Mouse (Mus musculus) liver, embryonic 11.5 days (tissue): ENCODE results near the gene Ric3. TPM values are rescaled to one million over a fixed set of nuclear protein-coding genes. Genes with fewer than 3 reads are reported as not detected.
A peak's percentile ranks its signal among the peaks of the same experiment; 100 is the strongest.

Experiments
- ATAC-seq: fragments of 200-750 bp; cut with Nextera tagmentation; replicated peaks from 2 replicates; pipeline ENCODE4 v1.8.0; 2017; ENCODE audit warnings: moderate number of reproducible peaks, mild to moderate bottlenecking, moderate TSS enrichment, moderate library complexity; ENCODE audit not compliant: low FRiP score
- DNase-seq: peaks from one replicate; pipeline ENCODE4 v3.0.0-alpha.2; 2017; ENCODE audit warnings: low spot score
- H3K27ac ChIP-seq: fragments of 300-500 bp; sonication (generic); 2 replicates; pipeline ENCODE4 v1.5.1; 2014; ENCODE audit warnings: mild to moderate bottlenecking, low read depth, low read length, control low read depth
- H3K27me3 ChIP-seq: fragments of 300-500 bp; sonication (generic); replicated peaks from 2 replicates; pipeline ENCODE4 v1.6.1; 2014; ENCODE audit warnings: low read length, mixed read lengths; ENCODE audit not compliant: control insufficient read depth, insufficient read depth
- H3K36me3 ChIP-seq: fragments of 300-500 bp; sonication (generic); 2 replicates; pipeline ENCODE4 v1.6.1; 2014; ENCODE audit warnings: mild to moderate bottlenecking, low read length, moderate library complexity, mixed read lengths; ENCODE audit not compliant: control insufficient read depth, insufficient read depth
- H3K4me1 ChIP-seq: fragments of 300-500 bp; sonication (generic); replicated peaks from 2 replicates; pipeline ENCODE4 v1.6.1; 2014; ENCODE audit warnings: low read length, mixed read lengths; ENCODE audit not compliant: control insufficient read depth, insufficient read depth
- H3K4me2 ChIP-seq: fragments of 300-500 bp; sonication (generic); 2 replicates; pipeline ENCODE4 v1.6.1; 2014; ENCODE audit warnings: mild to moderate bottlenecking, control low read depth, moderate library complexity
- H3K4me3 ChIP-seq: fragments of 300-500 bp; sonication (generic); 2 replicates; pipeline ENCODE4 v1.5.1; 2014; ENCODE audit warnings: low read depth, low read length, control low read depth
- H3K9ac ChIP-seq: fragments of 300-500 bp; sonication (generic); 2 replicates; pipeline ENCODE4 v1.6.1; 2014; ENCODE audit warnings: low read depth, low read length, control low read depth
- H3K9me3 ChIP-seq: fragments of 300-500 bp; sonication (generic); 2 replicates; pipeline ENCODE4 v1.6.1; 2016; ENCODE audit warnings: low read length, inconsistent platforms, mixed read lengths; ENCODE audit not compliant: control insufficient read depth
- WGBS: fragments of 180-500 bp; shearing (Covaris S2); extraction: QIAGEN DNeasy Blood & Tissue Kit; methylation state at CpG from one replicate; pipeline ENCODE4 v1.1.7; 2014; 5-methylcytosine and 5-hydroxymethylcytosine counted together
- polyA plus RNA-seq: library from polyadenylated mRNA; unstranded; fragments of >200 nt; fragmentation: Nextera tagmentation; extraction: Ambion mirVana; gene quantifications from 2 replicates; pipeline ENCODE4 v1.2.1, GENCODE M21; 2014

The Ric3 gene
- polyA plus RNA-seq, 1 experiment from 2014 or later = 1.3 TPM

GRCm38 (mm10) chr7:109082269-109083112 is 640 bp downstream of the Ric3 start:
- Histone ChIP-seq H3K4me2 (peak overlapping the region; percentile 80), H3K27me3 (peaks cover 13% of the 10 kb centered on the region), H3K4me3 (peak overlapping the region; percentile 62), H3K27ac (no peak overlapping the region), H3K9ac (peak overlapping the region; percentile 38; the same call in 1 of the 2 replicates), H3K9me3 (no peaks in the 10 kb centered on the region), H3K4me1 (no peaks in the 10 kb centered on the region; the same call in 1 of the 2 replicates), H3K36me3 (no peaks in the 10 kb centered on the region)
- 22% methylated on average over 12 of the region's 12 CpGs for WGBS
- peak; percentile 41 for ATAC-seq
- peak; percentile 33 for DNase-seq

- DNase-seq (no peak), ATAC-seq (no peak)
- Histone ChIP-seq H3K27me3 (no peaks in the 10 kb centered on the region), H3K27ac (no peak overlapping the region), H3K36me3 (no peaks in the 10 kb centered on the region), H3K4me2 (no peak overlapping the region), H3K4me3 (no peak overlapping the region), H3K9me3 (no peaks in the 10 kb centered on the region), H3K4me1 (no peaks in the 10 kb centered on the region), H3K9ac (no peak overlapping the region)
- WGBS = 75% methylated on average over 5 of the region's 5 CpGs
Measured at GRCm38 (mm10) chr7:109072326-109072725, 10.8 kb downstream of the Ric3 start.

GRCm38 (mm10) chr7:109069641-109070040 is 13.5 kb downstream of the Ric3 start:
- Histone ChIP-seq H3K4me3 (no peak overlapping the region), H3K36me3 (no peaks in the 10 kb centered on the region)

GRCm38 (mm10) chr7:109059536-109059935 is 23.6 kb downstream of the Ric3 start:
- no peaks in the 10 kb centered on the region for H3K9me3 ChIP-seq
- ATAC-seq (no peak), DNase-seq (no peak)
- no peak overlapping the region for H3K4me2 ChIP-seq
- no peak overlapping the region for H3K9ac ChIP-seq
- H3K27me3 ChIP-seq = no peaks in the 10 kb centered on the region
- no peak overlapping the region for H3K4me3 ChIP-seq
- H3K27ac ChIP-seq = no peak overlapping the region
- H3K4me1 ChIP-seq = no peaks in the 10 kb centered on the region
- no peaks in the 10 kb centered on the region for H3K36me3 ChIP-seq
- 79% methylated on average over 4 of the region's 4 CpGs for WGBS

More at GRCm38 (mm10) chr7:109069641-109070040, 13.5 kb downstream of the Ric3 start:
- Histone ChIP-seq H3K27ac (no peak overlapping the region), H3K4me2 (no peak overlapping the region), H3K27me3 (no peaks in the 10 kb centered on the region), H3K9ac (no peak overlapping the region), H3K4me1 (no peaks in the 10 kb centered on the region), H3K9me3 (no peaks in the 10 kb centered on the region)
- ATAC-seq (no peak), DNase-seq (no peak)
- 74% methylated on average over 4 of the region's 4 CpGs for WGBS

- H3K9ac ChIP-seq = no peak overlapping the region
- H3K4me3 ChIP-seq = no peak overlapping the region
- H3K4me1 ChIP-seq = no peaks in the 10 kb centered on the region
- ATAC-seq (no peak), DNase-seq (no peak)
- WGBS = 95% methylated on average over 1 of the region's 1 CpGs
- H3K9me3 ChIP-seq = no peaks in the 10 kb centered on the region
- H3K27ac ChIP-seq = no peak overlapping the region
- H3K27me3 ChIP-seq = no peaks in the 10 kb centered on the region
- no peaks in the 10 kb centered on the region for H3K36me3 ChIP-seq
- no peak overlapping the region for H3K4me2 ChIP-seq
Measured at GRCm38 (mm10) chr7:109050831-109051230, 32.3 kb downstream of the Ric3 start.

- 88% methylated on average over 2 of the region's 2 CpGs for WGBS
- Histone ChIP-seq H3K27ac (no peak overlapping the region), H3K4me2 (no peak overlapping the region), H3K4me3 (no peak overlapping the region), H3K4me1 (no peaks in the 10 kb centered on the region), H3K9ac (no peak overlapping the region), H3K27me3 (no peaks in the 10 kb centered on the region), H3K36me3 (no peaks in the 10 kb centered on the region), H3K9me3 (no peaks in the 10 kb centered on the region)
- DNase-seq (no peak), ATAC-seq (no peak)
Measured at GRCm38 (mm10) chr7:109045876-109046275, 37.3 kb downstream of the Ric3 start.

- Histone ChIP-seq H3K27me3 (no peaks in the 10 kb centered on the region), H3K4me3 (no peak overlapping the region), H3K9me3 (no peaks in the 10 kb centered on the region), H3K9ac (no peak overlapping the region), H3K4me2 (no peak overlapping the region), H3K4me1 (no peaks in the 10 kb centered on the region), H3K27ac (no peak overlapping the region), H3K36me3 (no peaks in the 10 kb centered on the region)
- 83% methylated on average over 5 of the region's 5 CpGs for WGBS
- ATAC-seq (no peak), DNase-seq (peak; percentile 17)
Measured at GRCm38 (mm10) chr7:109039445-109039844, 43.7 kb downstream of the Ric3 start.

GRCm38 (mm10) chr7:109038987-109039386 is 44.1 kb downstream of the Ric3 start:
- H3K4me2 ChIP-seq = no peak overlapping the region
- H3K27me3 ChIP-seq = no peaks in the 10 kb centered on the region
- H3K9me3 ChIP-seq = no peaks in the 10 kb centered on the region
- DNase-seq = no peak
- no peak overlapping the region for H3K27ac ChIP-seq
- no peak overlapping the region for H3K4me3 ChIP-seq
- 52% methylated on average over 1 of the region's 1 CpGs for WGBS
- no peak overlapping the region for H3K9ac ChIP-seq
- H3K36me3 ChIP-seq = no peaks in the 10 kb centered on the region
- no peak for ATAC-seq
- H3K4me1 ChIP-seq = no peaks in the 10 kb centered on the region
